Mouse (Mus musculus): ENCODE measurements around the gene Olfr169.
"Not testable (repeated sequence)": the region's sequence is repeated elsewhere in the genome, so short reads cannot be mapped to it uniquely, and the experiment has no call there.

The Olfr169 gene

GRCm38 (mm10) chr16:19571709-19572108 lies at the start of gene Olfr169:
Olfr169 (minus strand) TSS chr16:19571809.
- DNase-seq = not testable (repeated sequence)

GRCm38 (mm10) chr16:19611782-19612181 lies 40.2 kb upstream of the Olfr169 start, which contains the start of gene Olfr170:
Olfr170 (minus strand) TSS chr16:19611882.
- DNase-seq = not testable (repeated sequence)

GRCm38 (mm10) chr16:19603166-19603565 lies 31.6 kb upstream of the Olfr169 start:
- DNase-seq = no peak

- DNase-seq = not testable (repeated sequence)
These were observed 18.2 kb downstream of the Olfr169 start for GRCm38 (mm10) chr16:19553429-19553828.

GRCm38 (mm10) chr16:19552246-19552645 lies 19.4 kb downstream of the Olfr169 start:
- DNase-seq = not testable (repeated sequence)

GRCm38 (mm10) chr16:19535455-19535854 lies 36.2 kb downstream of the Olfr169 start, which contains the start of gene Olfr168:
Olfr168 (minus strand) TSS chr16:19535555.
- no peak for DNase-seq

- DNase-seq = no peak
These were observed 49.4 kb downstream of the Olfr169 start, which contains the start of gene Olfr167 for GRCm38 (mm10) chr16:19522166-19522565. Olfr167 (minus strand) TSS chr16:19522266.
